Mouse (Mus musculus): ENCODE results near the gene Ap4m1.
A peak's percentile ranks its signal among the peaks of the same experiment; 100 is the strongest.

GRCm38 (mm10) chr5:138155443-138155976 is 16.3 kb upstream of the Ap4m1 start, which contains the start of gene Zfp113:
- no peak for TF ChIP-seq POLR2A (IDR thresholded peaks at IDR 0.05; ENCODE audit: low read depth, low read length)
- peak; percentile 98; the same call in 1 of the 2 replicates for TF ChIP-seq CTCF (conservative IDR thresholded peaks at IDR 0.05; ENCODE audit: insufficient read depth, insufficient read length, low read depth, low read length)
